Mouse (Mus musculus) CH12.LX (cell line): ENCODE measurements at regions not wholly inside any gene's neighbourhood (a gene's known extent, or its start where the extent isn't known, plus 50 kb on each side); places are given as distances from the start of the nearest gene placed in this dataset.

ENCODE experiments used
- CHD2 ChIP-seq: IDR thresholded peaks from 2 replicates; pipeline ENCODE4 v1.6.1; 2011; ENCODE audit warnings: low read length, improper control_type of control experiment
- CTCF ChIP-seq, 2 experiments: IDR thresholded peaks in 1 of 2; conservative IDR thresholded peaks in 1 of 2; 2 replicates each; pipeline ENCODE4 v1.5.1; 2011 to 2012; ENCODE audit warnings: low read depth in 2 of 2, low read length in 2 of 2, improper control_type of control experiment in 1 of 2, inconsistent platforms in 1 of 2, mild to moderate bottlenecking in 1 of 2, moderate library complexity in 1 of 2
- GABPA ChIP-seq: IDR thresholded peaks from 2 replicates; pipeline ENCODE4 v1.6.1; 2012; ENCODE audit warnings: low read depth, low read length, improper control_type of control experiment, inconsistent platforms; ENCODE audit not compliant: insufficient replicate concordance
- HCFC1 ChIP-seq: IDR thresholded peaks from 2 replicates; pipeline ENCODE4 v1.6.1; 2012; ENCODE audit warnings: low read depth, mild to moderate bottlenecking, inconsistent platforms, low read length, improper control_type of control experiment
- MAX ChIP-seq: IDR thresholded peaks from 2 replicates; pipeline ENCODE4 v1.6.1; 2011; ENCODE audit warnings: low read length, improper control_type of control experiment
- MAZ ChIP-seq: IDR thresholded peaks from 2 replicates; pipeline ENCODE4 v1.6.1; 2012; ENCODE audit warnings: low read depth, mild to moderate bottlenecking, inconsistent platforms, low read length, improper control_type of control experiment, moderate library complexity
- NELFE ChIP-seq: IDR thresholded peaks from 2 replicates; pipeline ENCODE4 v1.6.1; 2011; ENCODE audit warnings: low read depth, low read length, improper control_type of control experiment
- NRF1 ChIP-seq: IDR thresholded peaks from 2 replicates; pipeline ENCODE4 v1.6.1; 2014; ENCODE audit warnings: low read depth, mild to moderate bottlenecking, inconsistent platforms, low read length, improper control_type of control experiment, moderate library complexity
- POLR2A ChIP-seq: IDR thresholded peaks from 2 replicates; pipeline ENCODE4 v1.6.1; 2011; ENCODE audit warnings: low read depth, mild to moderate bottlenecking, improper control_type of control experiment, low read length
- RAD21 ChIP-seq: IDR thresholded peaks from 2 replicates; pipeline ENCODE4 v1.6.1; 2011; ENCODE audit warnings: low read depth, mild to moderate bottlenecking, low read length, improper control_type of control experiment, moderate library complexity
- TBP ChIP-seq: conservative IDR thresholded peaks from 2 replicates; pipeline ENCODE4 v1.6.1; 2011; ENCODE audit warnings: low read depth, low read length, improper control_type of control experiment
- USF2 ChIP-seq: conservative IDR thresholded peaks from 2 replicates; pipeline ENCODE4 v1.6.1; 2011; ENCODE audit warnings: low read depth, low read length, improper control_type of control experiment
- ZC3H11A ChIP-seq: IDR thresholded peaks from 2 replicates; pipeline ENCODE4 v1.6.1; 2012; ENCODE audit warnings: low read depth, mild to moderate bottlenecking, inconsistent platforms, low read length, improper control_type of control experiment
- ZMIZ1 ChIP-seq: IDR thresholded peaks from 2 replicates; pipeline ENCODE4 v1.6.1; 2012; ENCODE audit warnings: low read depth, mild to moderate bottlenecking, inconsistent platforms, low read length, improper control_type of control experiment

DNA sequence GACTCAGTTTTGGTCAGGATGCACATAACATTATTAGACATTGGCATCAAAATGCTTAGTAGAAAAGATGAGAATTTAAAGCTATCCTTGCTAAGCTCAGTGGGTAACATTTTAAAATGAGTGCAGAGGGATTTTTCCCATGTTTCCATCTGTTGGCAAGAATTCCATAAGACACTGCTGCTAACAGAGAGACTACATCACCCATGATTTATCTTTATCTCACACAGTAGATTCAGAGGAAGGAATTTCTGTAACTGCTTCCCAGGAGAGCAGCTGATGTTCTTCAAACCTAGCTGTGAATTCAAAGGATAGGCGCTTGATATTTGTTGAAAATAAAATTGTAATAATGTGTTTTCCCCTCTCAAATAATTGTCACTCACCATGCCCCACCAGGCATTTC, 71.7 kb upstream of the Rnf152 start:
- TF ChIP-seq TBP (no peak), CTCF (conservative IDR thresholded peaks at IDR 0.05 in 1 of 2, IDR thresholded peaks at IDR 0.05 in 1 of 2; ENCODE audit: low read depth in 2 of 2, low read length in 2 of 2) (no peak), ZC3H11A (no peak), NRF1 (no peak), GABPA (no peak), NELFE (no peak), POLR2A (no peak), MAX (no peak), USF2 (no peak), ZMIZ1 (no peak), HCFC1 (no peak), MAZ (no peak), CHD2 (no peak), RAD21 (no peak)
